Comparison of ENCODE assay signal across 43 mouse cellular contexts in the genomic region with DNA sequence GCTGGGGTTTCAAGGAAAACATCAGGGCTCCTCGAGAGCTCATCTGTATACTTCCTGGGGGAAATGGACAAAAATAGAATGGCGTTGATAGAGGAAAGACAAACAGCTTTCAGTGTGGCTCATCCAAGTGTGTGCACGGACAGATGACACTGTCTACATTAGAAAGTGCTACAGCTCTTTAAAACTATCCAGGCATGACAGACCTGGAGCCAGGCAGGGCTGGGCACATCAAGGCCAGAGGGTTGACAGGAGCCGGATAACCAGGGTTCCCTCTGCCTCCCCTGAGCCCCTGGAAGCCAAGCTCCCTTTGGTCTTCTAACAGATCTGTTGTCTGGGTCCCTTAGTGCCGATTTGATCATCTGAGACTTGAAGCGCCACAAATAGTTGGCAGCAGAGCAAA. TPM values are rescaled to one million over a fixed set of nuclear protein-coding genes. Genes with fewer than 3 reads are reported as not detected.
"Had no signal": no experiment of that assay in that cellular context is flagged by ENCODE, and none has a peak within 500 bp of the region (broad histone marks: within the 10 kb centered on the region; RNA-seq: fewer than 3 reads in every experiment).

No protein-coding gene starts in this region.

- DNase-seq: left cerebral cortex, postnatal 4 days; liver; liver, embryonic 13.5 days; liver, postnatal 0 days; lung, adult 18-20 months; lung, adult 2 months; lung, postnatal 10 days; lung, postnatal 14 days; lung, postnatal 36 days; lung, postnatal 4 days; midbrain, embryonic 14.5 days had no signal

- H3K4me3 ChIP-seq: limb, embryonic 10.5 days; limb, embryonic 12.5 days; limb, embryonic 13.5 days; limb, embryonic 15.5 days; liver, embryonic 12.5 days; liver, embryonic 13.5 days; liver, embryonic 15.5 days; lung, embryonic 15.5 days; megakaryocyte, embryonic 14.5 days; midbrain, embryonic 10.5 days; midbrain, embryonic 12.5 days; midbrain, embryonic 13.5 days; midbrain, embryonic 15.5 days; myocyte; neural tube, embryonic 12.5 days; neural tube, embryonic 13.5 days had no signal

- H3K4me1 ChIP-seq: limb, embryonic 10.5 days; limb, embryonic 12.5 days; limb, embryonic 13.5 days; limb, embryonic 15.5 days; liver, embryonic 12.5 days; liver, embryonic 13.5 days; liver, embryonic 15.5 days; lung, embryonic 15.5 days; midbrain, embryonic 10.5 days; midbrain, embryonic 12.5 days; midbrain, embryonic 13.5 days; midbrain, embryonic 15.5 days; neural tube, embryonic 12.5 days; neural tube, embryonic 13.5 days had no signal

- H3K27me3 ChIP-seq: limb, embryonic 12.5 days; limb, embryonic 13.5 days; limb, embryonic 15.5 days; liver, embryonic 12.5 days; liver, embryonic 13.5 days; liver, embryonic 15.5 days; lung, embryonic 15.5 days; midbrain, embryonic 12.5 days; midbrain, embryonic 13.5 days; midbrain, embryonic 15.5 days; neural tube, embryonic 12.5 days; neural tube, embryonic 13.5 days had no signal

- H3K4me2 ChIP-seq: limb, embryonic 12.5 days; limb, embryonic 13.5 days; limb, embryonic 15.5 days; liver, embryonic 11.5 days; liver, embryonic 12.5 days; liver, embryonic 13.5 days; liver, embryonic 15.5 days; lung, embryonic 14.5 days; lung, embryonic 15.5 days; midbrain, embryonic 11.5 days; midbrain, embryonic 12.5 days; midbrain, embryonic 13.5 days; midbrain, embryonic 15.5 days; neural tube, embryonic 12.5 days; neural tube, embryonic 13.5 days had no signal

- H3K36me3 ChIP-seq: limb, embryonic 10.5 days; limb, embryonic 12.5 days; limb, embryonic 13.5 days; limb, embryonic 15.5 days; liver, embryonic 12.5 days; liver, embryonic 13.5 days; liver, embryonic 15.5 days; lung, embryonic 15.5 days; midbrain, embryonic 10.5 days; midbrain, embryonic 12.5 days; midbrain, embryonic 13.5 days; midbrain, embryonic 15.5 days; neural tube, embryonic 12.5 days; neural tube, embryonic 13.5 days had no signal

- H3K27ac ChIP-seq: limb, embryonic 10.5 days; limb, embryonic 12.5 days; limb, embryonic 13.5 days; limb, embryonic 15.5 days; liver, embryonic 12.5 days; liver, embryonic 13.5 days; liver, embryonic 14.5 days; liver, embryonic 15.5 days; lung, embryonic 15.5 days; macrophage; midbrain, embryonic 10.5 days; midbrain, embryonic 12.5 days; midbrain, embryonic 13.5 days; midbrain, embryonic 15.5 days; neural tube, embryonic 12.5 days; neural tube, embryonic 13.5 days had no signal

- H3K9ac ChIP-seq: limb, embryonic 12.5 days; limb, embryonic 13.5 days; limb, embryonic 15.5 days; liver, embryonic 12.5 days; liver, embryonic 13.5 days; liver, embryonic 14.5 days; liver, embryonic 15.5 days; liver, postnatal 0 days; lung, embryonic 14.5 days; lung, embryonic 15.5 days; midbrain, embryonic 12.5 days; midbrain, embryonic 13.5 days; midbrain, embryonic 15.5 days; neural tube, embryonic 12.5 days; neural tube, embryonic 13.5 days had no signal

- ATAC-seq: liver, embryonic 12.5 days; liver, postnatal 0 days; lung, postnatal 0 days; midbrain, embryonic 13.5 days; midbrain, embryonic 15.5 days; midbrain, embryonic 16.5 days had no signal

- H3K9me3 ChIP-seq: limb, embryonic 10.5 days; limb, embryonic 12.5 days; limb, embryonic 13.5 days; limb, embryonic 15.5 days; liver, embryonic 12.5 days; liver, embryonic 13.5 days; liver, embryonic 15.5 days; lung, embryonic 15.5 days; midbrain, embryonic 10.5 days; midbrain, embryonic 12.5 days; midbrain, embryonic 13.5 days; midbrain, embryonic 15.5 days; neural tube, embryonic 12.5 days; neural tube, embryonic 13.5 days had no signal

RNA-seq across cellular contexts. Expression of a gene that starts 22.6 kb away (rescaled TPM):
- total RNA-seq: left cerebral cortex, postnatal 14 days; left cerebral cortex, postnatal 25 days; left cerebral cortex, postnatal 36 days; liver, adult 2 months; megakaryocyte progenitor cell, adult 5-6 weeks; megakaryocyte, adult 5-6 weeks; megakaryocyte-erythroid progenitor cell, adult 5-6 weeks; monocyte, adult 5-6 weeks had no signal
- polyA plus RNA-seq: limb, embryonic 10.5 days; limb, embryonic 11.5 days; limb, embryonic 12.5 days; liver, adult 2 months; liver, embryonic 13.5 days; liver, embryonic 15.5 days; liver, embryonic 16.5 days; macrophage; midbrain, embryonic 11.5 days; midbrain, embryonic 12.5 days; midbrain, embryonic 13.5 days; myocyte; neural tube, embryonic 12.5 days; neural tube, embryonic 13.5 days had no signal
